Mouse (Mus musculus) neural tube, embryonic 15.5 days (tissue): ENCODE measurements around the gene Spats1. TPM values are rescaled to one million over a fixed set of nuclear protein-coding genes. Genes with fewer than 3 reads are reported as not detected.

ENCODE experiments used
- ATAC-seq: fragments of 200-750 bp; cut with Nextera tagmentation; 2 replicates; pipeline ENCODE4 v1.8.0; 2017; ENCODE audit warnings: mild to moderate bottlenecking, moderate TSS enrichment, moderate library complexity; ENCODE audit not compliant: low FRiP score
- H3K27ac ChIP-seq: fragments of 300-500 bp; sonication (generic); replicated peaks from 2 replicates; pipeline ENCODE4 v1.5.1; 2015; ENCODE audit warnings: mild to moderate bottlenecking, inconsistent platforms
- H3K27me3 ChIP-seq: fragments of 300-500 bp; sonication (generic); replicated peaks from 2 replicates; pipeline ENCODE4 v1.6.1; 2015; ENCODE audit warnings: inconsistent platforms
- H3K36me3 ChIP-seq: fragments of 300-500 bp; sonication (generic); 2 replicates; pipeline ENCODE4 v1.6.1; 2015; ENCODE audit warnings: inconsistent platforms
- H3K4me1 ChIP-seq: fragments of 300-500 bp; sonication (generic); 2 replicates; pipeline ENCODE4 v1.6.1; 2015; ENCODE audit warnings: inconsistent platforms
- H3K4me2 ChIP-seq: fragments of 300-500 bp; sonication (generic); 2 replicates; pipeline ENCODE4 v1.6.1; 2015; ENCODE audit warnings: inconsistent platforms, mild to moderate bottlenecking, moderate library complexity
- H3K4me3 ChIP-seq: fragments of 300-500 bp; sonication (generic); replicated peaks from 2 replicates; pipeline ENCODE4 v1.5.1; 2015; ENCODE audit warnings: mild to moderate bottlenecking, inconsistent platforms
- H3K9ac ChIP-seq: fragments of 300-500 bp; sonication (generic); replicated peaks from 2 replicates; pipeline ENCODE4 v1.6.1; 2015; ENCODE audit warnings: mild to moderate bottlenecking, inconsistent platforms
- H3K9me3 ChIP-seq: fragments of 300-500 bp; sonication (generic); replicated peaks from 2 replicates; pipeline ENCODE4 v1.6.1; 2016; ENCODE audit warnings: inconsistent platforms
- WGBS: fragments of 180-500 bp; shearing (Covaris S2); methylation state at CpG from one replicate; pipeline ENCODE4 v1.1.7; 2015; ENCODE audit warnings: mixed read lengths; 5-methylcytosine and 5-hydroxymethylcytosine counted together
- polyA plus RNA-seq: library from polyadenylated mRNA; unstranded; fragments of >200 nt; fragmentation: Nextera tagmentation; extraction: Ambion mirVana; gene quantifications from 2 replicates; pipeline ENCODE4 v1.2.1, GENCODE M21; 2015

Spats1 gene
- polyA plus RNA-seq, 1 experiment from 2014 or later, result 2.9 TPM

DNA sequence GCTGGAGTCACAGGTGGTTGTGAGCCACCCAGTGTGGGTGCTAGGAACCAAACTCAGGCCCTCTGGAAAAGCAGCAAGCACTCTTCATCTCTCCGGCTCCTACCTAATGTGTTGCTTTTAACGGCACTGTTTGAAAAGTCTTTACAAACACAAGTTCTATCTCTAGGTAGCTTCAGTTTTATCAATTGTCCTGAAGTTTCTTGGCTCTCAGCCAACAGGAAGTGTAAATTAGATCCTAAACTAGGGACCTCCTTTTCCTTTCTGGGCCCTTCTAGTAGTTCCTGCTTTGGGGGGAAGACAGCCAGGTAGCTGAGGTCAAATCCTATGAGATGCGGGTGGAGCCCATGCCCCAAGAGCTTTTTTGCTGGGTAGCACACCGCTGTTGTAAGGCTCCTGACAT is 35.7 kb upstream of the Spats1 start:
- WGBS, result 95% methylated on average over 4 of the region's 4 CpGs
- peaks cover 29% of the 10 kb centered on the region for H3K36me3 ChIP-seq
- no peak overlapping the region for H3K27ac ChIP-seq
- peaks cover 18% of the 10 kb centered on the region for H3K4me1 ChIP-seq
- no peaks in the 10 kb centered on the region for H3K9me3 ChIP-seq
- H3K27me3 ChIP-seq, result no peaks in the 10 kb centered on the region
- ATAC-seq, result no peak
- no peak overlapping the region for H3K4me3 ChIP-seq
- no peak overlapping the region for H3K9ac ChIP-seq
- no peak overlapping the region for H3K4me2 ChIP-seq

DNA sequence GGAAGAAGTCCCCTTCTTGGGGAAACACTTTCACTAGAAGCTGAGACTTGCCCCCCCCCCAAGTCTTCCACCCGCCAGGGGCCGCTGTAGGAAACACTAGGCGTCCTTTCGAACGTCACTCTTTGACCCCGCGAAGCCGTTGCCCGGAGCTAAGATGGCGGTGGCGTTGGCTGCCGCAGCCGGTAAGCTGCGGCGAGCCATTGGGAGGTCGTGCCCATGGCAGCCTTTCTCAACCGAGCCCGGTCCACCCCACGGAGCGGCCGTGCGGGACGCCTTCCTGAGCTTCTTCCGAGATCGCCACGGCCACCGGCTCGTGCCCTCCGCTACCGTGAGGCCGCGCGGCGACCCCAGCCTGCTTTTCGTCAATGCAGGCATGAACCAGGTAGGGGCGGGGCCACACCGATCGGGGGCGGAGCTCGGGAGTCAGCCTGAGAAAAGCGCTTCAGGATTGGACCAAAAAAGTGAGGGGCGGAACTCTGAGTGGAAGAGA is 31.5 kb upstream of the Spats1 start, which contains the start of gene Aars2:
Aars2 (plus strand) TSS at position 142 of the 490 bp plus-strand sequence.
- Histone ChIP-seq H3K9ac (peak within 1 kb of the TSS; percentile 85), H3K27ac (peak within 1 kb of the TSS; percentile 98), H3K4me2 (peak within 1 kb of the TSS; percentile 54), H3K4me3 (peak within 1 kb of the TSS; percentile 93), H3K4me1 (peaks cover 18% of the 10 kb centered on the region), H3K36me3 (peaks cover 29% of the 10 kb centered on the region), H3K9me3 (no peaks in the 10 kb centered on the region), H3K27me3 (no peaks in the 10 kb centered on the region)
- under 1% methylated on average over 42 of the region's 42 CpGs for WGBS
- ATAC-seq, result peak; percentile 97

DNA sequence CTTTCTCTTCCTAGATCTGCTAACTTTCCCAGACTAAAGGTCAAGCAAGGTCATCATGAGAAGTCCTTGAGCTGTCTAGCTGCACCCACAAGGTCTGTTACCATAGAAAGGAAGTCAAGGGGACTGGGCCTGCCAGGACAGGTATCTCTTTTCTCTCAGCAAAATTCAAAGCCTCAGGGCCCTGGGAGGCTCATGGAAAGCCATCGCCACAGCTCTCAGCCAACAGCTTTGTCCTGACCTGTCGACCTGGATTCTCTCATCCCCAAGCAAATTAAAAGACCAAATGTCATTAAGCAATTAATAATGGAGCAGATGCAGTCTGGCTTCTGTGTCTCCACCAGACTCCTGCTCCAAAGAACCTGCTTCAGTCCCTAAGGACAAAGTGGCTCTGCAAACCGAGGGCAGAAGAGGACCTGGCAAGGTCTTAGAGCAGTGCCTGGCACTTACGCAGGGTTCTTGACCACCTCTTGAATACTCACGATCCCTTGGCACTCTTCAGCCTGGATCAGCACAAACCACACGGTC is 30.8 kb upstream of the Spats1 start:
- Histone ChIP-seq H3K9ac (0 out of 2 replicates have a peak overlapping the region, but pooled peaks have one; percentile 10), H3K27ac (no peak overlapping the region), H3K9me3 (no peaks in the 10 kb centered on the region), H3K4me1 (peaks cover 18% of the 10 kb centered on the region), H3K36me3 (peaks cover 21% of the 10 kb centered on the region), H3K27me3 (no peaks in the 10 kb centered on the region), H3K4me3 (no peak overlapping the region), H3K4me2 (0 out of 2 replicates have a peak overlapping the region, but pooled peaks have one; percentile 23)
- no peak for ATAC-seq
- WGBS, result 74% methylated on average over 6 of the region's 6 CpGs

DNA sequence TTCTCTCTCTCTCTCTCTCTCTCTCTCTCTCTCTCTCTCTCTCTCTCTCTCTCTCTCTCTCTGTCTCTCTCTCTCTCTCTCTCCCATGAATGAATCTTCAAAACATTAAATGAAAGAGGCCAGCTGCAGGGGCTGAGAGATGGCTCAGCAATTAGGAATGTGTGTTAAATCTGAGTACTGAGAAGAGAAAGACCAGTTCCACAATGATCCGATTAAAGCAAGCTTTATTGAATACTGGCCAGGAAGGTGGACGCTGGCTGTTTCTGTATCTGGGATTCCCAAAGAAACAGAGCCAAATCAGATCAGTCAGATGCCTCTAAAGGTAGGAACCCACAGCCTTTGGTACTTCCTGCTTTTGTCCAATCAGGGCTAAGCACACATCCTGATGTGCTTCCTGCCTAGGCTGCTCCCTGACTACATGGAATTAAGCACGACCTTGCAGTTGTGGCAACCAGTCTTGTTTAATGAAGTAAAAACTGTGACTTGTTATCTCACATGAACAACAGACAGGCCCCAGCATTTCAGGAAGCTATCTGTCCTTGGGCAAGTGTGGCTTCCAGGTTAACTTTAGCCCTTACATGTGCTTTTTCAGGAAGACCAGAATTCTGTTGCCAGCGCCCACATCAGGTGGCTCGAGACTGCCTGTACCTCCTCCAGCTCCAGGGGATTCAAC is 28.2 kb upstream of the Spats1 start:
- Histone ChIP-seq H3K36me3 (peaks cover under 1% of the 10 kb centered on the region; the same call in 1 of the 2 replicates), H3K27me3 (no peaks in the 10 kb centered on the region), H3K27ac (no peak overlapping the region), H3K4me3 (no peak overlapping the region), H3K9ac (no peak overlapping the region), H3K4me2 (no peak overlapping the region), H3K4me1 (peaks cover 20% of the 10 kb centered on the region), H3K9me3 (no peaks in the 10 kb centered on the region)
- WGBS, result 67% methylated on average over 5 of the region's 5 CpGs
- ATAC-seq, result no peak

DNA sequence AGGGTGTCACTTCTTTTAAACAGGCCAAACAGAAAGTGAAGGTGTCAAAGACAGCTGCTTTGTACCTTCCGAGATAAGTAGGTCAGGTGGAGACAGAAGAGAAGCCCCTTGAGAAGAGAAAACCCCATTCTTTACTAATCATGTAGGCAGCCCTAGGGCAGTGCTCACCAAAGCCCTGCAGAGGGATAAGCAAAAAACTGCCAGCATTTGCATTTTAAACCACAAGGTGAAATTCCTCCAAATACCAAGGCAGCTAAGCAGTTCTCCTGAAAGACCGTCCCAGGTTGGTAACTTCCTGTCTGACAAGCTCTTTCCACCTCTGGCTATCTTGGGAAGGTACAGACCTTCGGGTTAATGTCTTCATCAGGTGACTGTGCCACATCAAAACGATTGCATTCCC is 27.1 kb upstream of the Spats1 start:
- 64% methylated on average over 4 of the region's 4 CpGs for WGBS
- Histone ChIP-seq H3K9ac (no peak overlapping the region), H3K4me3 (no peak overlapping the region), H3K4me2 (no peak overlapping the region), H3K4me1 (peaks cover 12% of the 10 kb centered on the region), H3K27me3 (no peaks in the 10 kb centered on the region), H3K36me3 (no peaks in the 10 kb centered on the region), H3K9me3 (no peaks in the 10 kb centered on the region), H3K27ac (no peak overlapping the region)
- ATAC-seq, result no peak

DNA sequence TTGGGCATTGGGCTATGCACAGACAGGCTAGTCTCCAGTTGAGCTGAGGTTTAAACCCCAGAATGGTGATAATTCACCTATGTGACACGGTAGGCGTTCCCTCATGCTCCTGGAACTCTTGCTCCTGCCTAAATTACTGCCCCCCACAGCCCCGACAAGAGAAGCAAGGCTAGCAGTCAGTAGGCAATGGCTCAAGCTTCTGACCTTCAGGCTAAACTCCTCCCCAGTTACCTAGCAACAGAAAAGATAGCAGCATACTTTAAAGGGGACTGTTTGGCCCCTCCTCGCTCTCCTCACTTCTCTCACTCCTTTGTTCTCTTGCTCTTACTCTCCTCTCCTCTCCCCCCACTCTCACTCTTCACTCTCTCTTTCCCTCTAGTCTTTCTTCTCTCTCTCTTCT is 25.8 kb upstream of the Spats1 start:
- no peak overlapping the region for H3K4me2 ChIP-seq
- 0 out of 2 replicates have a peak, but pooled peaks cover 3% of the 10 kb centered on the region for H3K4me1 ChIP-seq
- H3K9ac ChIP-seq, result no peak overlapping the region
- H3K4me3 ChIP-seq, result no peak overlapping the region
- H3K36me3 ChIP-seq, result no peaks in the 10 kb centered on the region
- no peaks in the 10 kb centered on the region for H3K9me3 ChIP-seq
- ATAC-seq, result no peak
- H3K27ac ChIP-seq, result no peak overlapping the region
- 28% methylated on average over 4 of the region's 4 CpGs for WGBS
- no peaks in the 10 kb centered on the region for H3K27me3 ChIP-seq

DNA sequence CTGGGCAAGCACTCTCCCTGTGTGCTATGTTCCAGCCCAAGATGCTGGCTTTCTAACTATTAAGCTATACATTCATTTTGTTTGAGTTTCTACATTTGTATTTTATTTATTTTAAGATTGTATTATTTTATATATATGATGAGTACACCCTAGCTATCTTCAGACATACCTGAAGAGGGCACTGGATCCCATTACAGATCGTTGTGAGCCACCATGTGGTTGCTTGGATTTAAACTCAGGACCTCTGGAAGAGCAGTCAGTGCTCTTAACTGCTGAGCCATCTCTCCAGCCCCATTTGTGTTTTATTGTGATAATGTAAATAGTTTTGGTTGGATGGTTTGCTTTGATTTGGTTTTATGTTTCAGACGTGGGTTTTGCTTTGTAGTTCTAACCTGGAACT is 24.3 kb upstream of the Spats1 start:
- Histone ChIP-seq H3K4me2 (no peak overlapping the region), H3K9me3 (no peaks in the 10 kb centered on the region), H3K36me3 (no peaks in the 10 kb centered on the region), H3K9ac (no peak overlapping the region), H3K4me3 (no peak overlapping the region), H3K27ac (no peak overlapping the region), H3K27me3 (no peaks in the 10 kb centered on the region), H3K4me1 (0 out of 2 replicates have a peak, but pooled peaks cover 3% of the 10 kb centered on the region)
- 69% methylated on average over 2 of the region's 2 CpGs for WGBS
- no peak for ATAC-seq

DNA sequence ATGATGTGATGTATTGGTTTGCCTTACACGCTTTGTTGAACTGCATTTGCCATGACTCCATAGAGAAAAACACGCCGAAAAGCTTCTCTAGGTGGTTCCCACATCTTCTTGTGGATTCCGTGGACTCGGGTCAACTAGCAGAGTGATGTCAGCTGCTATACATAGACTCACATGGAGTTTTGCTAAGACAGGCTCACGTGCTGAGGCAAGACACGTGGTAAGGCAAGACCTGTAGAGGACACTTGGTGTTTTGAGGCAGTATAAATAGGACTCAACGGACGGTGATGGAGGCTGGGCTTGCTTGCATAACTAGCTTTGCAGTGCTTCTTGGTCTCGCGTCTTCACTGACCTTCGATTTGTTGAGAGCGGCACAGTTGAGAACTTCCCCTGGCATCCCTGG is 23.2 kb upstream of the Spats1 start:
- Histone ChIP-seq H3K36me3 (no peaks in the 10 kb centered on the region), H3K27ac (no peak overlapping the region), H3K4me1 (0 out of 2 replicates have a peak, but pooled peaks cover 3% of the 10 kb centered on the region), H3K4me2 (no peak overlapping the region), H3K9ac (no peak overlapping the region), H3K4me3 (no peak overlapping the region), H3K27me3 (no peaks in the 10 kb centered on the region), H3K9me3 (no peaks in the 10 kb centered on the region)
- WGBS, result 88% methylated on average over 13 of the region's 13 CpGs
- ATAC-seq, result no peak

DNA sequence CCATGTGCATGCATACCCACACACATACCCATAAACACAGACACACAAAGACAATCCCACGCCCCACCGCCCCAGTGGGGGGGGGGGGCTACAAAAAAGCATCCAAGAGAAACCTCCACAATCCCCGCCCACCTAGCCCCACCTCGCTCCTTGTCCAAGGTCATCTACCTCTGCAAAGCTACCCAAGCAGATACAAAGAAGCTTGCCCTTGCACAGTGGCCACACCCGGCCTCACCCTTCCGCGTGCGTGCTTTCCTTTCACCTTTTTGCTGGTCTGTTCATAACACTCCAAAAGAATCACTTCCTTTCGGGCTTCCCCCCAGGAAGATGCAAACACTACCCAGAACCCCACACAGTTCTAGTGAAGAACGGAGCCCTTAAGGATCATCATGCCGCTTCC is 20.2 kb upstream of the Spats1 start:
- no peak overlapping the region for H3K4me3 ChIP-seq
- no peak for ATAC-seq
- no peak overlapping the region for H3K4me2 ChIP-seq
- no peaks in the 10 kb centered on the region for H3K27me3 ChIP-seq
- no peak overlapping the region for H3K27ac ChIP-seq
- H3K9me3 ChIP-seq, result no peaks in the 10 kb centered on the region
- WGBS, result 80% methylated on average over 11 of the region's 11 CpGs
- H3K4me1 ChIP-seq, result no peaks in the 10 kb centered on the region
- H3K9ac ChIP-seq, result no peak overlapping the region
- H3K36me3 ChIP-seq, result no peaks in the 10 kb centered on the region

DNA sequence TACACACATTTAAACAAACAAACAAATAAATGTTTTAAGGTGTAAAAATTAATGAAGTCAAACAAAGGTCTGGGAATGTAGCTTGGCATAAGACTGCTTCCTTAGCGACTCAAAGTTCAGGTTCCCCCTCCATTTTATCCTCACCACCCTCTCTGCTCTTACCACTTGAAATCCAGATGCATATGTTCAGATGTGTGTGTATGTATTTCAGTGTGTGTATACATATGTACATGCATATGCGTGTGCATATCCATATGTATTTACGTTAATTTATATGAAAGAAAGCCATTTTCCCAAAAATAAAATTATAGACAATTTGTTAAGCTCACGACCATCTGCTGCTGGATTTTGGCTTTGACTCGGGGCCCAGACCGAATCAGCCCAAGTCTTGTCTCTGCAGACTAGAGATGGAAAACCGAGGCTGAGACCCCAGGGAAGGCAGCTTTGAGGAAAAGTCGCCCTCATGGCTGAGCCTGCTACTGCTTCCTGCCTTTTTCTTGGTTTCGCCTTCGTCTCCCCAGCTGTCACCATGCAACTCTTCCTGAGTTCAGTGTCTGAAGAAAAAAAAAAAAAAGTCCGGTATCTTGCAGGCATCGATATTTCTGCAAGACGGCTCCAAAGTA is 15.4 kb upstream of the Spats1 start:
- WGBS, result 78% methylated on average over 13 of the region's 13 CpGs
- Histone ChIP-seq H3K9ac (no peak overlapping the region), H3K4me2 (no peak overlapping the region), H3K4me1 (no peaks in the 10 kb centered on the region), H3K36me3 (no peaks in the 10 kb centered on the region), H3K27ac (no peak overlapping the region), H3K27me3 (no peaks in the 10 kb centered on the region), H3K9me3 (no peaks in the 10 kb centered on the region), H3K4me3 (no peak overlapping the region)
- ATAC-seq, result no peak

DNA sequence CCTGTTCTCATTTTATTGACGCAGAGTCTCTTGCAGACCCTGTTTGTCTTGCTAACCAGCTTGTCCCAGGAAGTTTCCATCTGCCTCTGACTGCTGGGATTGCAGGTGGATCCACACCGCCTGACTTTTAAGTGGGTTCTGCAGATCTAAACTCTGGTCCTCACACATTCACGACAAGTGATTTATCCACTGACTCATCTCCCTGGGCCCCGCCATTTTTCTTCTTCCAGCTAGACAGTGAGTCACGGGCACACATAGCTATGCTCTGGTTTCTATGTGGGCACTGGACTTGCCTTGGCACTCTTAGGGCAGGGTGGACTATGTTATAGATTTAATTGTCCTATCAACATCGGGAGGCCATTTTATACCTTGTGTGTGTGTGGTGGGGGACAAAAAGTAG is 14.5 kb upstream of the Spats1 start:
- Histone ChIP-seq H3K4me3 (no peak overlapping the region), H3K4me2 (no peak overlapping the region), H3K9ac (no peak overlapping the region), H3K4me1 (no peaks in the 10 kb centered on the region), H3K27ac (no peak overlapping the region), H3K27me3 (no peaks in the 10 kb centered on the region), H3K9me3 (no peaks in the 10 kb centered on the region), H3K36me3 (no peaks in the 10 kb centered on the region)
- 81% methylated on average over 6 of the region's 6 CpGs for WGBS
- no peak for ATAC-seq
